Mouse (Mus musculus) midbrain, postnatal 0 days (tissue): ENCODE measurements around the gene Gpr31b. TPM values are rescaled to one million over a fixed set of nuclear protein-coding genes. Genes with fewer than 3 reads are reported as not detected.
"Not testable (repeated sequence)": the region's sequence is repeated elsewhere in the genome, so short reads cannot be mapped to it uniquely, and the experiment has no call there.

Experiments
- ATAC-seq: fragments of 200-750 bp; cut with Nextera tagmentation; 2 replicates; pipeline ENCODE4 v1.8.0; 2017; ENCODE audit warnings: moderate number of reproducible peaks, mild to moderate bottlenecking, moderate TSS enrichment, moderate library complexity; ENCODE audit not compliant: low FRiP score
- DNase-seq: peaks from one replicate; pipeline ENCODE4 v3.0.0-alpha.2; 2015; ENCODE audit warnings: low spot score
- H3K27ac ChIP-seq: fragments of 300-500 bp; sonication (generic); 2 replicates; pipeline ENCODE4 v1.5.1; 2014; ENCODE audit warnings: low read depth, mild to moderate bottlenecking, low read length, mixed read lengths
- H3K27me3 ChIP-seq: fragments of 300-500 bp; sonication (generic); 2 replicates; pipeline ENCODE4 v1.6.1; 2014; ENCODE audit warnings: low read length, control low read depth, mixed read lengths; ENCODE audit not compliant: insufficient read depth
- H3K36me3 ChIP-seq: fragments of 300-500 bp; sonication (generic); 2 replicates; pipeline ENCODE4 v1.6.1; 2014; ENCODE audit warnings: low read length, control low read depth, mixed read lengths; ENCODE audit not compliant: insufficient read depth
- H3K4me1 ChIP-seq: fragments of 300-500 bp; sonication (generic); 2 replicates; pipeline ENCODE4 v1.6.1; 2014; ENCODE audit warnings: mild to moderate bottlenecking, control low read depth, antibody characterized with exemption, low read length, mixed read lengths; ENCODE audit not compliant: insufficient read depth
- H3K4me2 ChIP-seq: fragments of 300-500 bp; sonication (generic); 2 replicates; pipeline ENCODE4 v1.6.1; 2014; ENCODE audit warnings: low read depth, mild to moderate bottlenecking, low read length, mixed read lengths; ENCODE audit not compliant: poor library complexity, severe bottlenecking
- H3K4me3 ChIP-seq: fragments of 300-500 bp; sonication (generic); 2 replicates; pipeline ENCODE4 v1.5.1; 2014; ENCODE audit warnings: low read depth, mild to moderate bottlenecking, low read length, moderate library complexity
- H3K9ac ChIP-seq: fragments of 300-500 bp; sonication (generic); replicated peaks from 2 replicates; pipeline ENCODE4 v1.6.1; 2014; ENCODE audit warnings: mild to moderate bottlenecking, low read length, moderate library complexity, mixed read lengths; ENCODE audit not compliant: poor library complexity, severe bottlenecking
- H3K9me3 ChIP-seq: fragments of 300-500 bp; sonication (generic); 2 replicates; pipeline ENCODE4 v1.6.1; 2016; ENCODE audit warnings: low read length, control low read depth
- whole genome bisulfite sequencing: fragments of 180-500 bp; shearing (Covaris S2); extraction: QIAGEN DNeasy Blood & Tissue Kit; methylation state at CpG from one replicate; pipeline ENCODE4 v1.1.7; 2014; 5-methylcytosine and 5-hydroxymethylcytosine counted together
- polyA plus RNA-seq: library from polyadenylated mRNA; unstranded; fragments of >200 nt; fragmentation: Nextera tagmentation; extraction: Ambion mirVana; gene quantifications from 2 replicates; pipeline ENCODE4 v1.2.1, GENCODE M21; 2015
- total RNA-seq: library from RNA; depleted of rRNA; stranded (reverse); fragments of >200 nt; gene quantifications from 2 replicates; pipeline ENCODE4 v1.2.3, GENCODE M21; 2014; rRNA removed

The Gpr31b gene
- total RNA-seq (0.80 and 1.0 TPM in 2 replicates), polyA plus RNA-seq (not detected in 2 replicates)

GRCm38 (mm10) chr17:13052124-13052813 is at the start of gene Gpr31b:
TSS of gene Gpr31b (minus strand) at chr17:13052296.
- H3K4me3 ChIP-seq, H3K9me3 ChIP-seq, H3K36me3 ChIP-seq, H3K9ac ChIP-seq, DNase-seq, H3K27ac ChIP-seq, H3K4me2 ChIP-seq, H3K4me1 ChIP-seq, H3K27me3 ChIP-seq, ATAC-seq: not testable (repeated sequence)
- no CpG with 5 or more reads among the region's 8 CpGs for WGBS

GRCm38 (mm10) chr17:13092960-13093359 is 40.9 kb upstream of the Gpr31b start:
- not testable (repeated sequence) for ATAC-seq, H3K9ac ChIP-seq, H3K27me3 ChIP-seq, H3K4me2 ChIP-seq, DNase-seq, H3K36me3 ChIP-seq, H3K27ac ChIP-seq, H3K4me3 ChIP-seq, H3K4me1 ChIP-seq, H3K9me3 ChIP-seq
- WGBS = no CpG with 5 or more reads among the region's 4 CpGs

GRCm38 (mm10) chr17:13092100-13092764 is 40.1 kb upstream of the Gpr31b start:
- H3K4me1 ChIP-seq, H3K9me3 ChIP-seq, ATAC-seq, DNase-seq, H3K9ac ChIP-seq, H3K27me3 ChIP-seq, H3K27ac ChIP-seq, H3K4me3 ChIP-seq, H3K4me2 ChIP-seq, H3K36me3 ChIP-seq: not testable (repeated sequence)
- WGBS = 57% methylated on average over 5 of the region's 8 CpGs

- WGBS = no CpG with 5 or more reads among the region's 1 CpGs
- not testable (repeated sequence) for H3K36me3 ChIP-seq, H3K9ac ChIP-seq, H3K27ac ChIP-seq, H3K4me1 ChIP-seq, H3K4me3 ChIP-seq, H3K27me3 ChIP-seq, H3K4me2 ChIP-seq, ATAC-seq, DNase-seq, H3K9me3 ChIP-seq
Observed at GRCm38 (mm10) chr17:13091510-13091909, 39.4 kb upstream of the Gpr31b start.

GRCm38 (mm10) chr17:13069227-13069626 is 17.1 kb upstream of the Gpr31b start:
- 64% methylated on average over 3 of the region's 5 CpGs for WGBS
- not testable (repeated sequence) for H3K9me3 ChIP-seq, H3K27me3 ChIP-seq, H3K27ac ChIP-seq, ATAC-seq, H3K4me3 ChIP-seq, H3K4me2 ChIP-seq, DNase-seq, H3K4me1 ChIP-seq, H3K9ac ChIP-seq, H3K36me3 ChIP-seq

- H3K4me2 ChIP-seq, H3K4me3 ChIP-seq, H3K27ac ChIP-seq, ATAC-seq, H3K9ac ChIP-seq, H3K36me3 ChIP-seq, H3K27me3 ChIP-seq, H3K9me3 ChIP-seq, DNase-seq, H3K4me1 ChIP-seq: not testable (repeated sequence)
- 78% methylated on average over 1 of the region's 4 CpGs for WGBS
Observed at GRCm38 (mm10) chr17:13067864-13068385, 15.8 kb upstream of the Gpr31b start.

- not testable (repeated sequence) for H3K4me3 ChIP-seq, H3K4me1 ChIP-seq, H3K27me3 ChIP-seq, ATAC-seq, H3K9ac ChIP-seq, DNase-seq, H3K27ac ChIP-seq, H3K36me3 ChIP-seq, H3K9me3 ChIP-seq, H3K4me2 ChIP-seq
- WGBS = 90% methylated on average over 2 of the region's 7 CpGs
Observed at GRCm38 (mm10) chr17:13062882-13063281, 10.8 kb upstream of the Gpr31b start.

- not testable (repeated sequence) for H3K4me2 ChIP-seq, ATAC-seq, H3K9ac ChIP-seq, H3K9me3 ChIP-seq, H3K36me3 ChIP-seq, H3K27me3 ChIP-seq, H3K4me3 ChIP-seq, DNase-seq, H3K27ac ChIP-seq, H3K4me1 ChIP-seq
- WGBS = 94% methylated on average over 4 of the region's 4 CpGs
Observed at GRCm38 (mm10) chr17:13060804-13061203, 8.7 kb upstream of the Gpr31b start, which contains the start of gene Tcp10b. TSS of gene Tcp10b (plus strand) at chr17:13061104.
